Mouse (Mus musculus): ENCODE measurements at regions not wholly inside any gene's neighbourhood (a gene's known extent, or its start where the extent isn't known, plus 50 kb on each side); places are given as distances from the start of the nearest gene placed in this dataset.

DNA sequence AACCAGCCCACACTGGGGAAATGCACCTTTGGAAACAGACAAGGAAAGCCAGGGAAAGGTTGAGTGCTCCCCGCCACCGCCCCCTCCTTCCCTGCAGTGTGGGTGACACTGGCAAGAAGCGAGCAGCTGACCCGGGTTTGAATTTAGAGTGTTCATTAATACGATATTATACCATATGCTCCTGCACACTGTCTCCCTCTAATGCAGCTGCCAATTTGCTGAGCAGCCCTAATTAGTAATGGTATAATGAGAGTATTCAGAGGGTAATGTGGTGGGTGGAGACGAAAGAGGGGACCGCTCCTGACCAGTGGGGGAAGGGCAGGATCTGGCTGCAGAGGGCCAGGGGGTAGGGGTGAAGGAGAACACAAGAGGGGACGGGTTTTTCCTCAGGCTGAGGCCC, 111.9 kb upstream of the Lhx1 start:
- DNase-seq, result no peak

DNA sequence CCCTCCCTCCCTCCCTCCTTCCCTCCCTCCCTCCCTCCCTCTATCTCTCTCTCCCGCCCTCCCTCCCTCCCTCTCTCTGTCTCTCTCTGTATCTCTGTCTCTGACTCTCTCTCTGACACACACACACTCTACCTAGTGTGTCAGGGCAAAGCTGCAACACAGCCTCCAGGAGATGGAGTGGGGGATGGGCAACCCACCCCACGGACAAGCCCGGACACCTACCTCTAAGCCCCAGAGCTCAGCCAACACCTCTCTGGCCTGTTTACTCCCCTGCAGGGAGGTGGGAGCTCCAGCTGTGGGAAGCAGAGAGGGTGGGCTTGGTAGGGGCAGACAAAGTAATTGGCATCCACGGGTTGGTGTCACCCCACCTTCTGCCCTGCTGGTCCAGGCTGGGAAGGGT, 109.7 kb upstream of the Lhx1 start:
- no peak for DNase-seq

DNA sequence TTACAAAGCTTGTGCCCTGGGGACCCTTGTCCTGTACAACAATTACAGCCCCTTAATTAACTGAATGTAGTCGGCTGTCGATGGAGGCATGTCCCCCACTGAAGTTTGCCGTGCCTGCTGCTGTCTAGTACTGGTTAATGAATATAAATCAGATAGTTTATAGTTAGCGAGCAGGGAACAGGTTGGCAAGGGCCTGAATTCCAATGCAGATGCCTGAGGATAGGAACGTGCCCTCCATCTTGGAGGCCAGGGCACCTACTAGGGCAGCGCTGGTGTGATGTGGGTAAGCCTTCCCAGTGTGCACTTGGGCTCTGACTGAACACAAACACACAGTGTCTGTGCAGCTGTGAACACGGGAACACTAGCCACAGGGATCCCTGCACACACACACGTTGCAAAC, 108.0 kb upstream of the Lhx1 start:
- DNase-seq, result no peak

DNA sequence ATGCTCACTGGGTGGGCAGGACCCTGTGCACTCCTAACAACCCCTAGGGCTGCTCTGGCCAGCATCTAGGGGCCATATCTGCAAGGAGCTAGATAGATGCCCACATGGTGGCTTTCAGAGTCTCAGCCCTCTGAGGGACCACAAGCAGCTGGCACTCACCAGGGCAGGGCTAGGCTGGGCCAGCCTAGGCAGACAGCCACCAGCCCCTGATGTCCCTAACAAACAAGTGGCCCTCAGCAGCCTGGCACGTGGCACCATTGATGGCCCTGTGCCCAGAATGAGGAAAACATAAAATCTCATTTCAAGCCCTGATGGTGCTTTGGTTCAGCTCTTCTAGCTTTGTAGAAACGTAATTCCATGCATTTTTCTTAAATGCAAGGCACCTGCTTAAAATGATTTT, 102.8 kb upstream of the Lhx1 start:
- no peak for DNase-seq

DNA sequence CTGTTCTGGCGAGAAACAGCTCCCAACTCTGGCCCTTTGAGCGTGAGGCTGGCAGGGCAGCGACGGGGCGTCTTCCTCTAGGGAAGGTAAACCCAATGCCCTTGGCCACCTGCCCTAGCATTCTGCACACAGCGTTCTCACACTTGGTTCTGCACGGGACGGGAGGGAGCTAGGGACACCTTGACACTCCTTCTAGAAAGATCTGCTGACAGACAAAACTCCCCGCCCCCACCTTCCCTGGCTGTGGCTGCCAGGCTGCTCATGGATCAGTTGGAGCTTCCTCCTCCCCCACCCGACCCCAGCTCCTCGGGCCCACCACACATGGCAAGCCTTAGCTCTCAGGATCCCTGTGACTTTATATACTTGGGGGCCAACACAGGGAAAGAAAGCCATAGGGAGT, 102.3 kb upstream of the Lhx1 start:
- peak; percentile 12 to 21 for DNase-seq

DNA sequence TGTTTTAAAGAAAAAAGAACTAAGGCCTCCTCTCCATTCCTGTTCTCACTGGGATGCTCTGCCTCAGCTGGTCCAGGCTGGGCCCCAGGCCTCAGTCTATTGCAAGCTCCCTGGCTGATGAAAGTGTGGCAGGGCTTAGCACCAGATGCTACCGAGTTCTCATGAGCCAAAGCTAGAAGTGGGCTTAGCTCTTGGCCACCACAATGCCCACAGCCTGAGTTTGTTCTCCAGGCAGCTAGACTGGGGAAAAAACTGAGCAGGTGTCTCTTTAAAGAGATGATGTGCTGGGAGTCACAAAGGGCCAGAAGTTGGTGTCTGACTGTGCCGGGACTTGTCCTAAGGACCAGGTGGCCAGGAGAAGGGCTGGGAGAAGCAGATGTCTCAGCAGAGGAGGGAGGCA, 101.9 kb upstream of the Lhx1 start:
- no peak for DNase-seq

DNA sequence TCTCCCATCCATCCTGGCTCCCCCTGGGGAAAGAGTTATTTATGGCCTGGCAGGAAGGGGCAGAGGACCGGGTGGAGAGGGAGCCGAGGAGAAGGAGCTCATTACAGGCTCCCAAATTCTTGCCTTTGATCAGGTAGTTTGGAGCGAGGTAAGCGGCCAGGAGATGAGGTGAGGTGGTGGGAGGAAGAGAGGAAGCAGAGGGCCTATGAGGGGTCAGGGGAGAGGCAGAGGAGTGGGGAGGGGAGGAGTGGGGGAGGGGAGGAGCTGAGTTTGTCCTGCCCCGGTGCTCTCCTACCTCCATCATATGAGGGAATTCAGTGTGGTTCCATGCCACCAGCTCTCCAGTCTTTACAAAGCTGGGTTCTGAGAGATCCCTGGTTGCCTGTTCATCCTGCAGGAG, 98.8 kb upstream of the Lhx1 start:
- no peak for DNase-seq

DNA sequence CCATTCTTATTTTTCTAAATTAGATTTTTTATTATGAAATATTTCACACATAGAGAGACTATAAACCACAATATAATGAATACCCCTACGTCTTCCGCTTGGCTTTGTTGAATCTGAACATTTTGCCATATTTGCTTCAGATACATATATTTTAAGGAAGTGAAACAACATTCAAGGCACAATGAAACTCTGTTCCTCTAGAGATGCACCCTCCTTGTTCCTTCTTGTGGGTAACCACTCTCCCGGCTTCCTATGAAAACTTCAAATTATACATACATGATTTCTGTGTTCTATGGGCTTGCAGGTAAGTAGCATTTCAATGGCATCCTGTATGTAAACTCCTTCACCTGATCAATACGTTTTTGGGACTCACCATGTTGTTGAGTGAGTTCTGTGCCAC, 94.4 kb upstream of the Lhx1 start:
- DNase-seq, result no peak

DNA sequence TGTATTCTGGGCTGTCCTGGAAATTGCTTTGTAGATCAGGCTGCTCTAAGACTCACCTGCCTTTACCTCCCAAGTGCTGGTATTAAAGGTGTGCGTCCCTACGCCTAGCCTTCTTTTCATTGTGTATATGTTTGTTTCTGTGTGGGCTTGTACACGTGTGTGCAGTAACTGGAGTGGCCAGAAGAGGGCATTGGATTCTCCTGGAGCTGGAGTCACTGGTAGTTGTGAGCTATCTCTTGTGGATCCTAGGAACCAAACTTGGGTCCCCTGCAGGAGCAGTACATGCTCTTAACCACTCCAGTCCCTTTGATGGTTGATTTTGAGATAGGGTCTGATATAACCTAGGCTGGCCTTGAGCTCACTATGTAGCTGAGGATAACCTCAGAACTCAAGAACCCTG, 93.2 kb upstream of the Lhx1 start:
- DNase-seq, result no peak

DNA sequence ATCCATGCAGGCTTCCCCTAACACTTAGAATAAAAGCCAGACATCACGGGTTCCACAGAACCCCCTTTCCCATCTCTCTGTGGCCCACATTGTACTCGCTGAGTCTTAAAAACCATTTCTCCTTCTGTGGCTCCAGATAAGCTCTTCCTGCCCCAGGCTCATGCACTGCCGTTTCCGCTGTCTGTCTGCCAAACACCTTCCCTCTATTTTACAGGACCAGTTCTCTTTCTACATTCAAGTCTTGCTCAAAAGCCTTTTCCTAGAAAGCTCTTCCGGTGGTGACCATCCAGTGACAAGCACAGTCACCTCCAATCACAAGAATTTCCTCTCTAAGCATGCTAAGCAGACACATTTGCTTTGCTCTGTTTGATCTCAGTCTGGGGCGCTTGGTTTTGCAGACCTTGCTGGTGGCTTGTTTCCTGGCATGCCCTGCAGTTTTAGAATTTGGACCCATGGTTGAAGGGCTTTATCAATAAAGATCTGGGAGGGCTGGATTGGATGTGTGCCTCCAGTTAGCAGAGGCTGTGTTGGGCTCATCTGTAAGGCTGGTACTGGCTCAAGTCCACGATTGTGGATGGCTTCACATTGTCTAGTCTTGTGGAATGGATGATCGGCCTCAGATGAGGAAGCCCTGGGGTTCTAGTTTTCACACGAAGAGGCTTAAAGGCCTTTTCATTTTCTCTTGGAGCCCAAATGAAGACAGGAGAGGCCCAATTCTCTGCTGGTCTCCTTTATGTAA, 87.8 kb upstream of the Lhx1 start:
- no peak for DNase-seq

DNA sequence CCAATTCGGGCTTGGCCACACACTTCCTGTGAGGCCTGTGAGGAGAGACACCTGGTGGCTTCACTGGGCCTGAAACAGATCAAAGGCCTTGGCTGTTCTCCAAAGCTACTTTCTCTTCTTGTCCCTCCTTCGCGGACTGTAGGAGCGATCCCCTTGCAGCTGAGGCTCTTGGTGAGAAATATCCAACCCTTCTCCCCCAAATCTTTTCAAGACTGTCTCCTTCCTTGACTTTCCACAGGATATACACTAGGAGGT, 86.2 kb upstream of the Lhx1 start:
- DNase-seq, result no peak

DNA sequence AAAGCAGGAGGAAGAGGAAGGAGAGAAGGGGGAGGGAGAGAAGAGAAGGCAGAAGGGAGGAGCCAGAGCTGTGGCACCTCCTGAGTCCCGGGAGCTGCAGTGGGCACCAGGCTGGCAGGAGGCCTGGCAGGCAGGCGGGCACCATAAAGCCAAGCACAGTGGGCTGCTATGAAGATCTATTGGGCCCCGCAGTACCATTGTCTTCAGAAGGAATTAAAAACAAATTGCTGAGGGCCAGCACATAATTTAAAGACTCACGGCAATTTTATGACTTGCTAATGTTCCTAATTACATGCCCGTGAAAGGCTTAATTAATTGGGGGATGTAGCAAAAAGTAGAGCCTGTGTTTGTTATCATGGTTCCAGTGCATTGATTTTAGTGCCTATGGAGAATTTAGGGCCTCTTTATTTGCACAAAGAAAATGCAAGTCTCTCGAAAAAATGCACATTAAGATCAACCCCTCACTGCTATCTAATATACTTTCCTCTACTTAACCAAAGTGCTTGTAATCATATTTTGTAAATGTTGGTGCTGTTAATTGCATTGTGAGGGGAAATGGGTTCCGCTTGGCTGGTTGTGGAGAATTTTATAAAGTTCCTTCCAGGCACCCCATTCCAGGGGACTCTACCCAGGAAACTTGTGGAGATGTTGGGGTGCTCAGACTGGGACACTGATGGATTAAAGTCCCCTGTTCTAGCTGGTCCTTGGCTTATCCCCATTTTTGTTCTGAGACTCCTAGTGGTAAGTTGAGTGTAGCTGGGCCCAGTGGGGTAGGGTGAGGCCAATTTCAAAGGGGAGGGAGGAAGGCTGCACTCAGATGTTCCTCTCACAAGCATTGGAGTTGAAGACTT, 85.7 kb upstream of the Lhx1 start:
- DNase-seq, result no peak

DNA sequence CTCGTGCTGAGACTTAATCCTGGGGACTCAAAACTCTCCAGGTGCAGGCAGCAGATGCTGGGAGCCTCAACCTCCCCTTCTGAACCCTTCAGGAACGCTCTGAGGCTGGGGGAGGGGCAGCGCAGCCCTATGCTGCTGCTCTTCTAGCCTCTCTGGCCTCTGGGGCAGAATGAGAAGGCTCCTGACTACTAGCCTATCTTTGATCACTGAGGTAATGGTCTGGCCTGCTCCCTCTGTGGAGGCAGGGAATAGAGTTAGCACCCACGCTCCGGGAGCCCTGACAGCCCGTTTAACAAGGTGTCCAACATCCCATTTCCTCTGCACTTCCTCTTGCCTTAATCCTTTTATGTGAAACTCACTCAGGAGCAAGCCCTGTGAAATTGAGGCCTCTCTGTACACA, 79.4 kb upstream of the Lhx1 start:
- no peak for DNase-seq

DNA sequence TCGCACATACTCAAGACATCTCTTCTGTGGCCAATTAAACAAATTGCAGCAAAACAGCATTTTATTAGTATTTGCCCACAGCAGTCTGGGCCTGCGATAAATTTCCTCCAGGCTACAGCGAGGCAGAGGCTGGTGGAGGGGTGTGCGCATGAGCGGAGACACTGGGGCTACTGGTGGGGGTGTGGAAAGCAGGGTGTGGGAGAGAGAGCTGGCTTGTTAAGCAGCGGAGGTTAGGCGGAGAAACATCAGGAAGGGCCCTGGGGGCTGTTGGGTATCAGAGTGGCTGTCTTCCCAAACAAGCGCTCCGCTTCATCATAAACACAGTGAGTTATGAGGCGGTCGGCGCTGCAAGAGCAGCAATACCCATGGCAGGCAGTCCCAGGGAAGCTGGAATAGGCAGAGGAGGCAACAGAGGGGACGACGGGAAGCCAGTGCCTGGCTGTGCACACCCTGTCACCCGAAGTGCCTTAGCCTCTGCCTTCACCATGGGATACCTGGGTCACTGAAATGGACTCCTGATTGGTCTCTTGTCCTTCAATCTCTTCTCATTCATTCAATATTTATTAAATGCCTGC, 74.0 kb upstream of the Lhx1 start:
- no peak for DNase-seq

DNA sequence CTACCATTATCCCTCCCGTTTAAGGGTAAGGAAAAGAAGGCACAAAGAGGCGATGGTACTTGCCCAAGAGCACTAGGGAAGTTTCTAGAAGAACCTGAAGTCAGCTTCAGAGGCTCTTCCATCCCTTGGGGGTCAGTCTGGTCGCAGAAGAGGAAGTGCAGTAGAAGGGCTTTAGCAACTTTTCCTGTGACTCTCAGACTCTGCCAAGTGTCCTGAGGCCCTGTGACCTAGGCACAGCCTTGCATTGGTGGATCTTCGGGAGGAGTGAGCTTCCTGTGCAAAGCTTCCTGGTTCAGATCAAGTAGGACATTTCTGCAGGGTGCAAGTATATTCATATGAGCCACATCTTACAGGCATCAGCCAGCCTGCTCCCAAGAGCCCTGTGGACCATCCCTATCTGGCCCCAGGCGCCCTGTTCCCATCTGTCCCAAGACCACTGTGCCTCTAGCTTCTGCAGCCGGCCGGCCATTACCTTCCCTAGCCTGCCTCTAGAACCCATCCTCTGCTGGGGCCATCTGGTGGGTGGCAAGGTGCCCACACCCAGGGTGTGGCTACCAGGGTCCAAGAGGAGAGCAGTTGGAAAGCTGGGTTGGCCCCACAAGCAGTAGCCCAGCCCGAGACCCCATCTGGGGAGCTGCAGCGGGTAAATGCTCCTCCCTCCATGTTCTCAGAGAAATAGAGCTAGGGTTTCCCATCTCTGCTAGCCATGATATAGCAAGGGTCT, 72.4 kb upstream of the Lhx1 start:
- DNase-seq, result peak in 1 of 2 experiments; percentile 41

DNA sequence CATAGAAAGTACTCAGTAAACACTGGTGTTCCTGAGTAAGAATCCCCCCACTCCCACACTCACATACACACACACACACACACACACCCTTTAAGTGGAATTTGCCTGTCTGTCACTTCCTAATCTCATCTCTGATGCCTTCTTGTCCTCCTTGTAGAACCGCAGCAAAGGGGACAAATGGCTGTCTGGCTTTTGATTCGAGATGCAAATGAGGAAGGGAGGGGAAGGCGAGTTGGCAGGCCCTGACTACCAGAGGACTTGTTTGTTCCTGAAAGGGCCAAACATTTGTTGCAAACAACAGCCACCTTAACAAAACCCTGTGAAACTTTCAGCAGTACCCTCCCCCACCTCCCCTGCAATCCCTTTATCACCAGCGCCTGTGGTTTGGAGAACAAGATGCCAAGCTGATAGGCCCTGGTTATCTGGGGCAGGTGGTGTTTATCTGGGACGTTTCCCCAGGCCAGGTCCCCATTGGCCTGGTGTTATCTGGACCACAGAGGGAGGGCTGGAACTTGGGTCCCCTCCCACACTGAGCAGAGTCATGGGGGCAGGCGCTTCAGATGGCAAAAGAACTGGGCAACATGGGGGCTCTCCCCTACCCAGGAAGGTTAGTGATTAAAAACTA, 67.5 kb upstream of the Lhx1 start:
- DNase-seq, result no peak

DNA sequence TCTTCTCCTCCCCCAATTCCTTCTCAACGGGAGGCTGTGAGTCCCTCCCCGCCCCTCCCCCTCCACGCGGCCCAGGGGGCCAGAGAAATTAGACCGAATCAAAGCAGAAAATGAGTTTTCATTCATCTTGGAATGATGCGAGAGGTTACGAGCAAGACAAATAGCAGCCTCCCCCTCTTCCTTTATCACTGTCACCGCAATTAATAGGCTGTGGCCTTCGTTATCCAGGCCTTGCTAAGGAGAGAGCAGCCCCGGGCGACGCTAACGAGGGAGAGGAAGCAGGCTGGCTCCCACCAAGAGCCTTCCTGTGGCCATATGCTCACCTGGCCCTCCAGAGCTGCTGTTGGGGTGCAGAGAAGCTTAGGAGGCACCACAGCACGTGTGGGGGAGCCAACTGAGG, 61.8 kb upstream of the Lhx1 start:
- DNase-seq, result no peak

DNA sequence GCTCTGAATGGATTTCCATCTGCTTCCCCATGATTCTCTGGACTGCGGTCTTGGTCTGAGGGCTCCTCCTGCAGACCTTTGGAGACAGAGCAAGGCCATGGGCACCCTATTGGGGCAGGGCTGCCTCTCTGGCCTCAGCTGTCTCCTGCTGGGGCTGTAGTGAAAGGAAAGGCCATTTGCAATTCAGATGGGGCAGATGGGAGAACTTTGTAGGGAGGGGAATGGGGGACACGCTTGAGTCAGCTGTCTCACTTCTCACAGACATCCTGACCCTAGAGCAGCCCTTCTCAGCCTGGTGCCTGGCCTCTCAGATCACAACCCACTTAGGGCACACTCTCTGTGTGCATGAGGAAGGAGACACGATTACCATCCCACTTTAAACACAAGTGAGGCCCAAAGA, 60.3 kb upstream of the Lhx1 start:
- no peak for DNase-seq

DNA sequence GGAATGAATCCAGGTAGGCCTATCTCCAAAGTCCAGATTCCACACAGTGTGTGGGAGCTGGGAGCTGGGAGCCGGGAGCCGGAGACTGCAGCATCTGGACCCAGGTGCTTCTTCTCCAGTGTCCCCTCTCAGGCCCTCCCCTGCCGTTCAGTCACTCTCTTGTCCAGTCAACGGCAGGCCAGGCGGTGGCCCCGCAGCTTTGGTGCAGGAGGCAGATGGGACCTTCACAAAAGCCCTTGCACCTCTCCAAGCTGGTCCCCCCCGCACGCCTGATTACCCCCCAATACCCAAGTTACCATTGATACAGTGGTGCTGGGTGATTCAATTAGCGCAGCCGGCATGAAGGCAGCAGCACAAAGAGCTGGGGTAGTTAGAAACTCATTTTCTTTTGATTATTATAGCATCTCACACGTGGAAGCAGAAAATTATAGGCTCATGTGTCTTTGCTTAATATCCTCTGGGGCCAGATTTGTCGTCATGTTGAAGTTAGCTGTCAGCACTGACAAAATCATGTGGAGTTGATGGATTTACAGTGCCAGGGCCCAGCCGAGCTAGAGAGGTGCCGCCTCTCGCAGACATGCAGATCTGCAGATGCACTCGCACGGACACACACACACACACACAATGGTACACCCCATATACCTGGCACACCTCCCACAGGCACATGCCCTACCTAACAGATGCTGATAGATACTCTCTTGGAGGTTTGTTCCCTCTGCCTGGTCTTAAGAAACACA, 53.6 kb upstream of the Lhx1 start:
- no peak for DNase-seq

All from heart, adult 18-20 months (tissue).